Mouse (Mus musculus): ENCODE measurements around the gene Stac2. TPM values are rescaled to one million over a fixed set of nuclear protein-coding genes. Genes with fewer than 3 reads are reported as not detected.

The Stac2 gene
- polyA plus RNA-seq, 1 experiment from 2014 or later: 1.2 TPM

GRCm38 (mm10) chr11:98066201-98066600 lies 12.9 kb upstream of the Stac2 start:
- Histone ChIP-seq H3K27ac (no peak overlapping the region), H3K27me3 (no peaks in the 10 kb centered on the region), H3K4me2 (no peak overlapping the region), H3K9me3 (replicated peaks) (peaks cover 4% of the 10 kb centered on the region), H3K9ac (no peak overlapping the region), H3K36me3 (ENCODE audit: poor library complexity, severe bottlenecking) (no peaks in the 10 kb centered on the region), H3K4me3 (no peak overlapping the region), H3K4me1 (no peaks in the 10 kb centered on the region)
- 93% methylated on average over 12 of the region's 12 CpGs for WGBS
- no peak for ATAC-seq

GRCm38 (mm10) chr11:98061904-98062562 lies 8.8 kb upstream of the Stac2 start:
- WGBS: 53% methylated on average over 6 of the region's 6 CpGs
- Histone ChIP-seq H3K4me3 (no peak overlapping the region), H3K9ac (no peak overlapping the region)

GRCm38 (mm10) chr11:98061441-98061840 lies 8.2 kb upstream of the Stac2 start:
- Histone ChIP-seq H3K9ac (no peak overlapping the region), H3K27ac (no peak overlapping the region), H3K4me1 (peaks cover 11% of the 10 kb centered on the region; the same call in 1 of the 2 replicates), H3K9me3 (replicated peaks) (no peaks in the 10 kb centered on the region), H3K36me3 (ENCODE audit: poor library complexity, severe bottlenecking) (no peaks in the 10 kb centered on the region), H3K4me3 (no peak overlapping the region), H3K4me2 (no peak overlapping the region), H3K27me3 (0 out of 2 replicates have a peak, but pooled peaks cover 3% of the 10 kb centered on the region)
- 75% methylated on average over 3 of the region's 3 CpGs for WGBS
- ATAC-seq: no peak

More at GRCm38 (mm10) chr11:98061904-98062562, 8.8 kb upstream of the Stac2 start:
- Histone ChIP-seq H3K27me3 (0 out of 2 replicates have a peak, but pooled peaks cover 3% of the 10 kb centered on the region), H3K9me3 (replicated peaks) (no peaks in the 10 kb centered on the region), H3K27ac (no peak overlapping the region), H3K4me2 (no peak overlapping the region), H3K36me3 (ENCODE audit: poor library complexity, severe bottlenecking) (no peaks in the 10 kb centered on the region), H3K4me1 (peaks cover 11% of the 10 kb centered on the region; the same call in 1 of the 2 replicates)
- no peak for ATAC-seq

- no peak for ATAC-seq
- Histone ChIP-seq H3K4me2 (no peak overlapping the region), H3K4me3 (no peak overlapping the region), H3K4me1 (peaks cover 11% of the 10 kb centered on the region; the same call in 1 of the 2 replicates), H3K27me3 (peaks cover 10% of the 10 kb centered on the region; the same call in 1 of the 2 replicates), H3K9ac (no peak overlapping the region), H3K36me3 (ENCODE audit: poor library complexity, severe bottlenecking) (no peaks in the 10 kb centered on the region), H3K9me3 (replicated peaks) (no peaks in the 10 kb centered on the region), H3K27ac (no peak overlapping the region)
- WGBS: 67% methylated on average over 5 of the region's 5 CpGs
Measured at GRCm38 (mm10) chr11:98060104-98060692, 6.9 kb upstream of the Stac2 start.

- Histone ChIP-seq H3K4me3 (no peak overlapping the region), H3K4me2 (no peak overlapping the region), H3K4me1 (peaks cover 11% of the 10 kb centered on the region; the same call in 1 of the 2 replicates), H3K27me3 (peaks cover 15% of the 10 kb centered on the region; the same call in 1 of the 2 replicates), H3K9me3 (replicated peaks) (no peaks in the 10 kb centered on the region), H3K36me3 (ENCODE audit: poor library complexity, severe bottlenecking) (no peaks in the 10 kb centered on the region), H3K27ac (no peak overlapping the region), H3K9ac (no peak overlapping the region)
- ATAC-seq: no peak
- 75% methylated on average over 7 of the region's 7 CpGs for WGBS
Measured at GRCm38 (mm10) chr11:98059662-98060061, 6.4 kb upstream of the Stac2 start.

GRCm38 (mm10) chr11:98057998-98058397 lies 4.7 kb upstream of the Stac2 start:
- no peaks in the 10 kb centered on the region for H3K9me3 ChIP-seq (replicated peaks)
- H3K27me3 ChIP-seq: peaks cover 28% of the 10 kb centered on the region
- no peak overlapping the region for H3K4me2 ChIP-seq
- H3K4me1 ChIP-seq: peaks cover 19% of the 10 kb centered on the region
- H3K36me3 ChIP-seq (ENCODE audit: poor library complexity, severe bottlenecking): no peaks in the 10 kb centered on the region
- WGBS: 78% methylated on average over 5 of the region's 5 CpGs
- H3K27ac ChIP-seq: no peak overlapping the region
- no peak overlapping the region for H3K4me3 ChIP-seq
- H3K9ac ChIP-seq: no peak overlapping the region
- ATAC-seq: no peak

- no peak for ATAC-seq
- H3K27ac ChIP-seq: no peak overlapping the region
- no peaks in the 10 kb centered on the region for H3K9me3 ChIP-seq (replicated peaks)
- no peak overlapping the region for H3K4me3 ChIP-seq
- no peaks in the 10 kb centered on the region for H3K36me3 ChIP-seq (ENCODE audit: poor library complexity, severe bottlenecking)
- H3K4me2 ChIP-seq: no peak overlapping the region
- H3K9ac ChIP-seq: no peak overlapping the region
- H3K27me3 ChIP-seq: peaks cover 33% of the 10 kb centered on the region
- WGBS: 26% methylated on average over 9 of the region's 9 CpGs
- peaks cover 25% of the 10 kb centered on the region for H3K4me1 ChIP-seq
Measured at GRCm38 (mm10) chr11:98057466-98057865, 4.2 kb upstream of the Stac2 start.

- under 1% methylated on average over 83 of the region's 83 CpGs for WGBS
- H3K4me2 ChIP-seq: peak overlapping the region; percentile 75
- ATAC-seq: peak; percentile 31; the same call in 1 of the 2 replicates
- H3K4me3 ChIP-seq: peak overlapping the region; percentile 46
- peak overlapping the region; percentile 31; the same call in 1 of the 2 replicates for H3K27ac ChIP-seq
- H3K9ac ChIP-seq: peak overlapping the region; percentile 61
- H3K36me3 ChIP-seq (ENCODE audit: poor library complexity, severe bottlenecking): no peaks in the 10 kb centered on the region
- peaks cover 80% of the 10 kb centered on the region for H3K27me3 ChIP-seq
- H3K9me3 ChIP-seq (replicated peaks): no peaks in the 10 kb centered on the region
- H3K4me1 ChIP-seq: peaks cover 40% of the 10 kb centered on the region
Measured at GRCm38 (mm10) chr11:98052129-98052988, 903 bp downstream of the Stac2 start.

- peak; percentile 36 for ATAC-seq
- Histone ChIP-seq H3K4me1 (peaks cover 40% of the 10 kb centered on the region), H3K27me3 (peaks cover 80% of the 10 kb centered on the region), H3K9ac (peak overlapping the region; percentile 61; the same call in 1 of the 2 replicates), H3K27ac (no peak overlapping the region), H3K4me3 (peak overlapping the region; percentile 46), H3K36me3 (ENCODE audit: poor library complexity, severe bottlenecking) (no peaks in the 10 kb centered on the region), H3K4me2 (peak overlapping the region; percentile 75), H3K9me3 (replicated peaks) (no peaks in the 10 kb centered on the region)
- WGBS: 8% methylated on average over 12 of the region's 12 CpGs
Measured at GRCm38 (mm10) chr11:98051611-98052128, 1.6 kb downstream of the Stac2 start.

GRCm38 (mm10) chr11:98050940-98051339 lies 2.3 kb downstream of the Stac2 start:
- H3K9ac ChIP-seq: no peak overlapping the region
- no peak for ATAC-seq
- H3K4me1 ChIP-seq: peaks cover 40% of the 10 kb centered on the region
- H3K27ac ChIP-seq: no peak overlapping the region
- no peaks in the 10 kb centered on the region for H3K9me3 ChIP-seq (replicated peaks)
- 35% methylated on average over 2 of the region's 2 CpGs for WGBS
- peaks cover 84% of the 10 kb centered on the region for H3K27me3 ChIP-seq
- H3K36me3 ChIP-seq (ENCODE audit: poor library complexity, severe bottlenecking): no peaks in the 10 kb centered on the region
- no peak overlapping the region for H3K4me2 ChIP-seq
- H3K4me3 ChIP-seq: no peak overlapping the region

GRCm38 (mm10) chr11:98050520-98050815 lies 2.8 kb downstream of the Stac2 start:
- Histone ChIP-seq H3K4me3 (no peak overlapping the region), H3K4me2 (no peak overlapping the region), H3K4me1 (peaks cover 40% of the 10 kb centered on the region), H3K9me3 (replicated peaks) (no peaks in the 10 kb centered on the region), H3K27me3 (peaks cover 79% of the 10 kb centered on the region), H3K27ac (no peak overlapping the region), H3K9ac (no peak overlapping the region), H3K36me3 (ENCODE audit: poor library complexity, severe bottlenecking) (no peaks in the 10 kb centered on the region)
- WGBS: 12% methylated on average over 2 of the region's 2 CpGs
- no peak for ATAC-seq

Measured in forebrain, embryonic 13.5 days (tissue).